Mouse (Mus musculus) gastrocnemius, adult 18-20 months (tissue): ENCODE results near the gene Gm6676. TPM values are rescaled to one million over a fixed set of nuclear protein-coding genes. Genes with fewer than 3 reads are reported as not detected.
"Not testable (repeated sequence)": the region's sequence is repeated elsewhere in the genome, so short reads cannot be mapped to it uniquely, and the experiment has no call there.

Experiments used
- DNase-seq: peaks from one replicate; pipeline ENCODE4 v3.0.0; 2021; ENCODE audit warnings: low spot score
- long read RNA-seq, 2 experiments: library from polyadenylated mRNA; stranded (forward); transcript quantifications; one replicate each; pipeline ENCODE4 v2.0.0; 2021
- total RNA-seq, 2 experiments: library from RNA; stranded (reverse); gene quantifications; 2 replicates each; pipeline ENCODE4 v1.2.3; 2021

Gene Gm6676
- total RNA-seq: not detected
- long read RNA-seq, experiment 1: 0 reads
- long read RNA-seq, experiment 2: 0 reads

GRCm38 (mm10) chr14:7125312-7125711 lies at the start of gene Gm6676:
Gm6676 (minus strand) TSS chr14:7125412.
- DNase-seq: not testable (repeated sequence)

DNA sequence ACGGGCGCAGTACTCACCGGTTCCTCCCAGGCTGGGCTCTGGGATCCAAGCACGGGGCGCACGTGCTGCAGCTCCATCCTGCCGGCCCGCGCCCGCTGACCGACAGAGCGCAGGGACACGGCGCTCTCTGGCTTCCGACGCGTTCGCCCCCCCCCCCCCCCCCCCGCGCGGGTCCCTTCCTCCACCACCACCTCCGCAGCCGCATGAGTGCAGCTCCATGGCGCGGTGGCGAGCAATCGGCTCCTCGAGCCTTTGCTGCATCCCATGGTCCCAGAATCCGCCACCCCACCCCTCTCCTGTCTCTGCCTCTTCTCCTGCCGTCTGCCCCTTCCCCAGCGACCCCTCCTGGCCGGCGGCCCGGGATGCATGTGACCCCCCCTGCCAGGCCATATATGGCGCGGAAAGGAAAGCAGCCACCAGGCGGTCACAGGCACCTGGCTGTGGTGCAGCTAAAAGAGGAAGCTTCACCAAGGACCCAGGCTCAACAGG lies 49.3 kb upstream of the Gm6676 start, which contains the start of gene Gm3512:
TSS of gene Gm3512 (minus strand) at position 51 of the 489 bp plus-strand sequence.
- not testable (repeated sequence) for DNase-seq

DNA sequence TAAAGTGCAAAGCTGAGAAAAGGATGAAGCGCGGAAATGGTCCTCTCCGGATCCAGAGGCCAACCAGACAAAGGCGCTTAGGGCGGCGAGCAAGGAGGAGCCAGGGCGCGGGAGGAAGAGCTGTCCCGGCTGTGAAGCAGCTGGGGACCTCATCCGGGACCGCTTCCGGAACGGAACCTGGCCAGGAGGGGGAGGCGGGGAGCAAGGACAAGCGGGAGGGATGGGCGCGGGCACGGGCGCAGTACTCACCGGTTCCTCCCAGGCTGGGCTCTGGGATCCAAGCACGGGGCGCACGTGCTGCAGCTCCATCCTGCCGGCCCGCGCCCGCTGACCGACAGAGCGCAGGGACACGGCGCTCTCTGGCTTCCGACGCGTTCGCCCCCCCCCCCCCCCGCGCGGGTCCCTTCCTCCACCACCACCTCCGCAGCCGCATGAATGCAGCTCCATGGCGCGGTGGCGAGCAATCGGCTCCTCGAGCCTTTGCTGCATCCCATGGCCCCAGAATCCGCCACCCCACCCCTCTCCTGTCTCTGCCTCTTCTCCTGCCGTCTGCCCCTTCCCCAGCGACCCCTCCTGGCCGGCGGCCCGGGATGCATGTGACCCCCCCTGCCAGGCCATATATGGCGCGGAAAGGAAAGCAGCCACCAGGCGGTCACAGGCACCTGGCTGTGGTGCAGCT lies 19.9 kb downstream of the Gm6676 start:
- not testable (repeated sequence) for DNase-seq

GRCm38 (mm10) chr14:7100521-7100920 lies 24.7 kb downstream of the Gm6676 start, which contains the start of gene Gm3696:
Gm3696 (minus strand) TSS chr14:7100621.
- not testable (repeated sequence) for DNase-seq

Other genes with a start within 250 kb of the Gm6676 start
- gene Gm3667, start 235.4 kb downstream of the Gm6676 start, total RNA-seq: under 1 TPM in 1 of 2 experiments, not detected in 1; 0.27 TPM
- not detected for gene Gm6356, start 151.6 kb downstream of the Gm6676 start, total RNA-seq
- gene Gm10406, start 98.0 kb downstream of the Gm6676 start, total RNA-seq: not detected
- gene Gm3685, start 80.4 kb downstream of the Gm6676 start, total RNA-seq: not detected
- not detected for gene Gm3696, start 24.8 kb downstream of the Gm6676 start, total RNA-seq
- gene Gm3512, start 49.1 kb upstream of the Gm6676 start, total RNA-seq: not detected
- not detected for gene Gm16434, start 69.1 kb upstream of the Gm6676 start, total RNA-seq
- gene Gm3727, start 139.3 kb upstream of the Gm6676 start, total RNA-seq: not detected
- gene Gm3739, start 189.6 kb upstream of the Gm6676 start, total RNA-seq: under 1 TPM in 1 of 2 experiments, not detected in 1; 0.14 TPM
- not detected for gene Gm5797, start 207.0 kb upstream of the Gm6676 start, total RNA-seq
- gene Gm8374, start 239.7 kb upstream of the Gm6676 start, total RNA-seq: not detected